Mouse (Mus musculus): ENCODE results near the gene Cyp3a59.

DNA sequence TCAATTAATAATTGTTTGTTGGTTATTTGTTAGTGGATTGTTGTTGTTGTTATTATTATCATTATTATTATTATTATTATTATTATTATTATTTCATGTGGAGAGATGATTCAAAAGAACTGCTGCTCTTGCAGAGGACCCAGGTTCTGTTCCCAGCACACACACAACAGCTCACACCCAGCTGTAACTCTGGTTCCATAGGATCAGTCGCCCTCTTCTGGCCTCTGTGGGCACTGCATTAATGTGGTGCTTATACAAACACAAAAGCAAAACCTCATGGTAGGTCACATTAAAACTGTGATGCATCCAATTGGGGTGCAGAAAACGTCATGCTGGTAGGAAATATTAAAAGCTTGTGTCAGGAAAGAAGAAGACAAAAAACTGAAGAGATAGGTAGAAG is 68.8 kb downstream of the Cyp3a59 start:
- no peak for TF ChIP-seq POLR2A (IDR thresholded peaks at IDR 0.05; ENCODE audit: borderline replicate concordance, low read depth, low read length)
- TF ChIP-seq CTCF (IDR thresholded peaks at IDR 0.05; ENCODE audit: low read depth, low read length) = no peak
